Mouse (Mus musculus) thymus, adult 2 months (tissue): ENCODE results near the gene Ptprq. TPM values are rescaled to one million over a fixed set of nuclear protein-coding genes. Genes with fewer than 3 reads are reported as not detected.

Experiments
- DNase-seq: peaks from one replicate; pipeline ENCODE4 v3.0.0; 2021
- H3K27ac ChIP-seq: fragments of 200-500 bp; 2 replicates; pipeline ENCODE4 v1.5.1; 2012; ENCODE audit warnings: low read length, control low read depth; ENCODE audit not compliant: control insufficient read depth, insufficient read depth
- H3K27me3 ChIP-seq: fragments of 200-500 bp; 2 replicates; pipeline ENCODE4 v1.6.1; 2012; ENCODE audit warnings: mild to moderate bottlenecking, low read length, moderate library complexity, mixed read lengths; ENCODE audit not compliant: control insufficient read depth, insufficient read depth
- H3K36me3 ChIP-seq: fragments of 200-500 bp; 2 replicates; pipeline ENCODE4 v1.6.1; 2012; ENCODE audit warnings: mild to moderate bottlenecking, low read length, moderate library complexity; ENCODE audit not compliant: control insufficient read depth, insufficient read depth
- H3K4me1 ChIP-seq: fragments of 200-500 bp; replicated peaks from 2 replicates; pipeline ENCODE4 v1.6.1; 2012; ENCODE audit warnings: low read length; ENCODE audit not compliant: control insufficient read depth, insufficient read depth
- H3K4me3 ChIP-seq: fragments of 200-500 bp; 2 replicates; pipeline ENCODE4 v1.5.1; 2012; ENCODE audit warnings: mild to moderate bottlenecking, low read length, control low read depth, moderate library complexity; ENCODE audit not compliant: control insufficient read depth, insufficient read depth
- CTCF ChIP-seq: fragments of 200-500 bp; IDR thresholded peaks from 2 replicates; pipeline ENCODE4 v1.5.1; 2012; ENCODE audit warnings: mild to moderate bottlenecking, control low read depth, low read length, moderate library complexity, borderline replicate concordance; ENCODE audit not compliant: control insufficient read depth, poor library complexity, insufficient read depth; ENCODE audit errors: extremely low read depth
- POLR2A ChIP-seq: fragments of 200-500 bp; IDR thresholded peaks from 2 replicates; pipeline ENCODE4 v1.6.1; 2012; ENCODE audit warnings: mild to moderate bottlenecking, low read length, control low read depth, moderate library complexity; ENCODE audit not compliant: control insufficient read depth, poor library complexity, insufficient read depth; ENCODE audit errors: extremely low read depth
- WGBS: fragments of 180-500 bp; shearing (Covaris S2); methylation state at CpG from one replicate; pipeline ENCODE4 v1.1.7; 2018; 5-methylcytosine and 5-hydroxymethylcytosine counted together
- polyA plus RNA-seq: library from polyadenylated mRNA; depleted of rRNA; stranded (reverse); fragments of >200 nt; gene quantifications from 2 replicates; pipeline ENCODE4 v1.2.3, GENCODE M21; 2012

The Ptprq gene
- polyA plus RNA-seq, 1 experiment = 1.2 TPM

GRCm38 (mm10) chr10:107737743-107738142, 17.9 kb upstream of the Ptprq start:
- Histone ChIP-seq H3K27me3 (no peaks in the 10 kb centered on the region), H3K4me3 (no peak overlapping the region), H3K36me3 (no peaks in the 10 kb centered on the region), H3K27ac (no peak overlapping the region), H3K4me1 (no peaks in the 10 kb centered on the region)
- TF ChIP-seq CTCF = no peak
- TF ChIP-seq POLR2A = no peak
- 86% methylated on average over 6 of the region's 6 CpGs for WGBS
- DNase-seq = no peak

GRCm38 (mm10) chr10:107735448-107735847, 15.6 kb upstream of the Ptprq start:
- WGBS = 93% methylated on average over 7 of the region's 7 CpGs
- Histone ChIP-seq H3K27me3 (no peaks in the 10 kb centered on the region), H3K36me3 (no peaks in the 10 kb centered on the region), H3K4me3 (no peak overlapping the region), H3K27ac (no peak overlapping the region), H3K4me1 (no peaks in the 10 kb centered on the region)
- no peak for DNase-seq
- TF ChIP-seq CTCF = no peak
- no peak for TF ChIP-seq POLR2A

- Histone ChIP-seq H3K4me1 (no peaks in the 10 kb centered on the region), H3K27me3 (no peaks in the 10 kb centered on the region), H3K4me3 (no peak overlapping the region), H3K36me3 (no peaks in the 10 kb centered on the region), H3K27ac (no peak overlapping the region)
- no peak for DNase-seq
- no peak for TF ChIP-seq POLR2A
- no peak for TF ChIP-seq CTCF
Observed at GRCm38 (mm10) chr10:107734327-107734726, 14.5 kb upstream of the Ptprq start.

GRCm38 (mm10) chr10:107725631-107726030, 5.8 kb upstream of the Ptprq start:
- DNase-seq = no peak
- TF ChIP-seq POLR2A (no peak), CTCF (no peak)
- Histone ChIP-seq H3K36me3 (no peaks in the 10 kb centered on the region), H3K4me3 (no peak overlapping the region), H3K27ac (no peak overlapping the region), H3K4me1 (no peaks in the 10 kb centered on the region), H3K27me3 (no peaks in the 10 kb centered on the region)
- WGBS = 50% methylated on average over 7 of the region's 7 CpGs

GRCm38 (mm10) chr10:107704443-107704842, 15.4 kb downstream of the Ptprq start:
- H3K4me3 ChIP-seq = no peak overlapping the region
- TF ChIP-seq CTCF (no peak), POLR2A (no peak)
- H3K27ac ChIP-seq = no peak overlapping the region
- no peaks in the 10 kb centered on the region for H3K27me3 ChIP-seq
- H3K4me1 ChIP-seq = no peaks in the 10 kb centered on the region
- DNase-seq = no peak
- 44% methylated on average over 3 of the region's 3 CpGs for WGBS
- H3K36me3 ChIP-seq = no peaks in the 10 kb centered on the region

GRCm38 (mm10) chr10:107700944-107701343, 18.9 kb downstream of the Ptprq start:
- H3K36me3 ChIP-seq = no peaks in the 10 kb centered on the region
- WGBS = 91% methylated on average over 3 of the region's 3 CpGs
- H3K27me3 ChIP-seq = no peaks in the 10 kb centered on the region
- no peak overlapping the region for H3K27ac ChIP-seq
- H3K4me1 ChIP-seq = no peaks in the 10 kb centered on the region
- TF ChIP-seq POLR2A (no peak), CTCF (no peak)
- DNase-seq = no peak
- no peak overlapping the region for H3K4me3 ChIP-seq

GRCm38 (mm10) chr10:107698716-107699115, 21.1 kb downstream of the Ptprq start:
- no peak for TF ChIP-seq CTCF
- TF ChIP-seq POLR2A = no peak
- Histone ChIP-seq H3K27me3 (no peaks in the 10 kb centered on the region), H3K4me3 (no peak overlapping the region), H3K4me1 (no peaks in the 10 kb centered on the region), H3K27ac (no peak overlapping the region), H3K36me3 (no peaks in the 10 kb centered on the region)
- DNase-seq = no peak
- 89% methylated on average over 2 of the region's 2 CpGs for WGBS
